Mouse (Mus musculus) adrenal gland, adult 8-10 months (tissue): ENCODE measurements around the gene Id1. TPM values are rescaled to one million over a fixed set of nuclear protein-coding genes. Genes with fewer than 3 reads are reported as not detected.

Source experiments
- DNase-seq: peaks from one replicate; pipeline ENCODE4 v3.0.0; 2022
- microRNA-seq, 2 experiments: library from miRNA; unstranded; fragments of <30 nt; microRNA quantifications; one replicate each; pipeline ENCODE4 v1.2.0; 2022
- total RNA-seq, 4 experiments: library from RNA; stranded (reverse); gene quantifications; 2 replicates each; pipeline ENCODE4 v1.2.4; 2022

Id1 gene
- total RNA-seq, 4 experiments from 2014 or later = 38.9 to 74.3 (median 55.1) TPM

GRCm38 (mm10) chr2:152785446-152786350 is 49.6 kb downstream of the Id1 start:
- peak; percentile 76 for DNase-seq

Small RNA genes lying within 50 kb of the gene (microRNA-seq; reads per million reads assigned to microRNA genes)
- gene Gm23802 = 0 reads per million in 2 experiments

Other genes with a start within 250 kb of the Id1 start
- gene Defb22, start 246.1 kb upstream of the Id1 start, total RNA-seq = not detected
- not detected for gene Defb26, start 224.6 kb upstream of the Id1 start, total RNA-seq
- gene Defb28, start 218.0 kb upstream of the Id1 start, total RNA-seq = not detected
- gene Defb29, start 196.2 kb upstream of the Id1 start, total RNA-seq = not detected
- not detected for gene Gm17416, start 166.9 kb upstream of the Id1 start, total RNA-seq
- not detected for gene Defb21, start 163.5 kb upstream of the Id1 start, total RNA-seq
- gene Defb19, start 155.9 kb upstream of the Id1 start, total RNA-seq = not detected
- gene Defb45, start 136.9 kb upstream of the Id1 start, total RNA-seq = not detected
- 1 to 10 TPM in 1 of 4 experiments, under 1 TPM in 1, not detected in 2; 0.86 to 1.5 TPM for gene Defb36, start 131.9 kb upstream of the Id1 start, total RNA-seq
- 1 to 10 TPM in 2 of 4 experiments, not detected in 2; 1.9 to 2.2 TPM for gene Defb25, start 113.2 kb upstream of the Id1 start, total RNA-seq
- 10 to 100 TPM in 3 of 4 experiments, 1 to 10 TPM in 1; 9.0 to 20.8 (median 14.6) TPM for gene Rem1, start 109.3 kb upstream of the Id1 start, total RNA-seq
- 100 to 1,000 TPM; 162 to 222 (median 201) TPM for gene H13, start 66.8 kb upstream of the Id1 start, total RNA-seq
- 10 to 100 TPM; 28.1 to 32.3 (median 29.7) TPM for gene Mcts2, start 49.2 kb upstream of the Id1 start, total RNA-seq
- gene Cox4i2, start 17.9 kb downstream of the Id1 start, total RNA-seq = 1 to 10 TPM; 1.3 to 4.4 (median 2.7) TPM
- 10 to 100 TPM; 58.5 to 74.6 (median 72.0) TPM for gene Bcl2l1, start 95.5 kb downstream of the Id1 start, total RNA-seq
- gene Tpx2, start 111.7 kb downstream of the Id1 start, total RNA-seq = 1 to 10 TPM; 1.9 to 2.1 (median 1.9) TPM
- gene Mylk2, start 175.1 kb downstream of the Id1 start, total RNA-seq = under 1 TPM in 1 of 4 experiments, not detected in 3; 0.10 TPM
- 1 to 10 TPM; 2.0 to 3.5 (median 2.2) TPM for gene Foxs1, start 197.0 kb downstream of the Id1 start, total RNA-seq
- 1 to 10 TPM; 4.4 to 10.0 (median 5.6) TPM for gene Dusp15, start 215.4 kb downstream of the Id1 start, total RNA-seq
- gene Ttll9, start 226.2 kb downstream of the Id1 start, total RNA-seq = under 1 TPM; 0.42 to 0.83 (median 0.46) TPM